Mouse (Mus musculus) subcutaneous adipose tissue, adult 2 months (tissue): ENCODE results near the gene Slc25a29. TPM values are rescaled to one million over a fixed set of nuclear protein-coding genes. Genes with fewer than 3 reads are reported as not detected.

Source experiments
- polyA plus RNA-seq: library from polyadenylated mRNA; depleted of rRNA; stranded (reverse); fragments of >200 nt; gene quantifications from 2 replicates; pipeline ENCODE4 v1.2.3, GENCODE M21; 2012; ENCODE audit warnings: low replicate concordance; rRNA removed

The Slc25a29 gene
- 6.7 and 13.5 TPM in 2 replicates for polyA plus RNA-seq

GRCm38 (mm10) chr12:108835840-108836409 is at the start of gene Slc25a29, which contains the start of gene Slc25a47:
TSS of gene Slc25a29 (minus strand) at chr12:108835883.
TSS of gene Slc25a47 (plus strand) at chr12:108836046.

DNA sequence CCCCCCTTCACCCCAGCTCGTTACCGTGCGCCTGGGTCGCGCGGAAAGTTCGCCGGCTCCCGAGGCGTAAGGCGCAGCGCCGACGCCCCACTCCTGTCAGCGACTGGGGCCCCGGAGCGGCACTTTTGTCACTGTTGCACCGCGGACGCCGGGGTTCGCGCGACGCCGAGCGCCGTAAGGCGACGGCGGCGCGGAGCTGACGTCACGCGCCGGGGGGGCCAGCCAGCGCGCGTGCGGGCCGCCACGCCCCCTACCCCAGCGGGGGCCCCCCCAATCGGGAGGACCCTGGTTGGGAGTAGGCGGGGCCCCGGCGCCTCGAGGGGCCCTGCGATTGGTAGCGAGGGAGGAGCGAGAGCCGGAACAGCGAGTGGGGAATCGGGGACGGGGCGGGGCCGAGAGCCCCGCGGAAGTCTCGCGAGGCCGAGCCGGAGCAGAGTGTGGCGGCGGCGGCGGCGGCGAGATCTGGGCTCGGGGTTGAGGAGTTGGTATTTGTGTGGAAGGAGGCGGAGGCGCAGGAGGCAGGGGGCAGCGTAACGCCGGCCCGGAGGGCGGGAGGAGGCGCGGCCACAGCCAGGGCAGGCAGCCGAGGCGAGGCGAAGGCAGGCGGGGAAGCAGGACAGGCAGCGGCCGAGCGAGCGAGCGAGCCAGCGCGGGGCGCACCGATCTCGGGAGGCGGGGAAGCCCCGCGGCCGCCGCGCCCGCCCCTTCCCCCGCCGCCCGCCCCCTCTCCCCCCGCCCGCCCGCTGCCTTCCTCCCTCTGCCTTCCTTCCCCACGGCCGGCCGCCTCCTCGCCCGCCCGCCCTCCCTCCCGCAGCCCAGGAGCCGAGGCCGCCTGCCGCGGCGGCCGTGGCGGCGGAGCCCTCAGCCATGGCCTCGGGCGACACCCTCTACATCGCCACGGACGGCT is 42.9 kb downstream of the Slc25a29 start, which contains the start of gene Yy1:
Yy1 (plus strand) TSS at position 428 of the 907 bp plus-strand sequence.

Other genes starting within 250 kb of the Slc25a29 start
- gene Degs2, start 133.6 kb downstream of the Slc25a29 start, polyA plus RNA-seq, result 1.0 and 15.8 TPM in 2 replicates
- 10.4 and 19.1 TPM in 2 replicates for gene Yy1, start 42.9 kb downstream of the Slc25a29 start, polyA plus RNA-seq
- 6.8 and 15.8 TPM in 2 replicates for gene Slc25a47, start 163 bp upstream of the Slc25a29 start, polyA plus RNA-seq
- gene Wdr25, start 57.7 kb upstream of the Slc25a29 start, polyA plus RNA-seq, result 11.5 and 14.5 TPM in 2 replicates
- gene Wars, start 58.3 kb upstream of the Slc25a29 start, polyA plus RNA-seq, result 85.9 and 109 TPM in 2 replicates
- 4.2 and 17.4 TPM in 2 replicates for gene Begain, start 232.3 kb upstream of the Slc25a29 start, polyA plus RNA-seq